Mouse (Mus musculus) forebrain, postnatal 0 days (tissue): ENCODE data around the gene Gng10. TPM values are rescaled to one million over a fixed set of nuclear protein-coding genes. Genes with fewer than 3 reads are reported as not detected.
A peak's percentile ranks its signal among the peaks of the same experiment; 100 is the strongest.

Experiments
- ATAC-seq: fragments of 200-750 bp; cut with Nextera tagmentation; 2 replicates; pipeline ENCODE4 v1.8.0; 2017; ENCODE audit warnings: mild to moderate bottlenecking, moderate library complexity
- DNase-seq: peaks from one replicate; pipeline ENCODE4 v3.0.0-alpha.2; 2015
- H3K27ac ChIP-seq: fragments of 300-500 bp; sonication (generic); 2 replicates; pipeline ENCODE4 v1.5.1; 2014; ENCODE audit warnings: low read depth, mild to moderate bottlenecking, antibody characterized with exemption, low read length, moderate library complexity, mixed read lengths
- H3K27me3 ChIP-seq: fragments of 300-500 bp; sonication (generic); 2 replicates; pipeline ENCODE4 v1.6.1; 2014; ENCODE audit warnings: mild to moderate bottlenecking, low read length, mixed read lengths; ENCODE audit not compliant: insufficient read depth
- H3K36me3 ChIP-seq: fragments of 300-500 bp; sonication (generic); 2 replicates; pipeline ENCODE4 v1.6.1; 2014; ENCODE audit warnings: mild to moderate bottlenecking, moderate library complexity; ENCODE audit not compliant: insufficient read depth
- H3K4me1 ChIP-seq: fragments of 300-500 bp; sonication (generic); 2 replicates; pipeline ENCODE4 v1.6.1; 2014; ENCODE audit warnings: antibody characterized with exemption; ENCODE audit not compliant: insufficient read depth
- H3K4me2 ChIP-seq: fragments of 300-500 bp; sonication (generic); 2 replicates; pipeline ENCODE4 v1.6.1; 2014; ENCODE audit warnings: low read depth, mild to moderate bottlenecking, moderate library complexity
- H3K4me3 ChIP-seq: fragments of 300-500 bp; sonication (generic); 2 replicates; pipeline ENCODE4 v1.5.1; 2014; ENCODE audit warnings: low read depth, low read length, mixed read lengths
- H3K9ac ChIP-seq: fragments of 300-500 bp; sonication (generic); 2 replicates; pipeline ENCODE4 v1.6.1; 2014; ENCODE audit warnings: mild to moderate bottlenecking
- H3K9me3 ChIP-seq: fragments of 300-500 bp; sonication (generic); 2 replicates; pipeline ENCODE4 v1.6.1; 2016; ENCODE audit warnings: low read length
- CTCF ChIP-seq: sonication (generic); IDR thresholded peaks from 2 replicates; pipeline ENCODE4 v1.5.1; 2016; ENCODE audit warnings: antibody characterized with exemption, control low read depth, low read depth
- WGBS: fragments of 180-500 bp; shearing (Covaris S2); extraction: QIAGEN DNeasy Blood & Tissue Kit; methylation state at CpG from one replicate; pipeline ENCODE4 v1.1.7; 2014; 5-methylcytosine and 5-hydroxymethylcytosine counted together
- polyA plus RNA-seq: library from polyadenylated mRNA; unstranded; fragments of >200 nt; fragmentation: Nextera tagmentation; extraction: Ambion mirVana; gene quantifications from 2 replicates; pipeline ENCODE4 v1.2.1, GENCODE M21; 2015
- total RNA-seq: library from RNA; depleted of rRNA; stranded (reverse); fragments of >200 nt; gene quantifications from 2 replicates; pipeline ENCODE4 v1.2.3, GENCODE M21; 2014

Gene Gng10
- total and polyA plus RNA-seq, 2 experiments from 2014 or later, result 158 to 315 TPM

GRCm38 (mm10) chr4:59003806-59004200 is 31.1 kb upstream of the Gng10 start:
- peak overlapping the region; percentile 76 for H3K9ac ChIP-seq
- H3K4me1 ChIP-seq, result peaks cover 8% of the 10 kb centered on the region; the same call in 1 of the 2 replicates
- H3K4me2 ChIP-seq, result peak overlapping the region; percentile 93
- no peaks in the 10 kb centered on the region for H3K36me3 ChIP-seq
- peak overlapping the region; percentile 72 for H3K4me3 ChIP-seq
- DNase-seq, result no peak
- H3K27me3 ChIP-seq, result no peaks in the 10 kb centered on the region
- no peak for ATAC-seq
- H3K9me3 ChIP-seq, result no peaks in the 10 kb centered on the region
- WGBS, result 35% methylated on average over 7 of the region's 7 CpGs
- H3K27ac ChIP-seq, result no peak overlapping the region; the same call in 1 of the 2 replicates
- no peak for TF ChIP-seq CTCF

GRCm38 (mm10) chr4:59006211-59006610 is 28.7 kb upstream of the Gng10 start:
- H3K4me3 ChIP-seq, result no peak overlapping the region
- no peak for ATAC-seq
- H3K4me1 ChIP-seq, result peaks cover 8% of the 10 kb centered on the region; the same call in 1 of the 2 replicates
- no peak overlapping the region for H3K9ac ChIP-seq
- no peaks in the 10 kb centered on the region for H3K27me3 ChIP-seq
- no peak for DNase-seq
- no peak for TF ChIP-seq CTCF
- H3K36me3 ChIP-seq, result no peaks in the 10 kb centered on the region
- WGBS, result 77% methylated on average over 8 of the region's 8 CpGs
- H3K27ac ChIP-seq, result no peak overlapping the region
- H3K9me3 ChIP-seq, result no peaks in the 10 kb centered on the region
- H3K4me2 ChIP-seq, result no peak overlapping the region

GRCm38 (mm10) chr4:59007016-59007415 is 27.9 kb upstream of the Gng10 start:
- no peak for TF ChIP-seq CTCF
- ATAC-seq, result no peak
- peaks cover 8% of the 10 kb centered on the region; the same call in 1 of the 2 replicates for H3K4me1 ChIP-seq
- no peaks in the 10 kb centered on the region for H3K36me3 ChIP-seq
- H3K4me2 ChIP-seq, result no peak overlapping the region
- no peak overlapping the region for H3K9ac ChIP-seq
- H3K9me3 ChIP-seq, result no peaks in the 10 kb centered on the region
- H3K27me3 ChIP-seq, result no peaks in the 10 kb centered on the region
- DNase-seq, result no peak
- no peak overlapping the region for H3K4me3 ChIP-seq
- no peak overlapping the region for H3K27ac ChIP-seq
- WGBS, result 75% methylated on average over 6 of the region's 6 CpGs

- no peak for TF ChIP-seq CTCF
- 82% methylated on average over 5 of the region's 5 CpGs for WGBS
- no peak overlapping the region for H3K4me2 ChIP-seq
- H3K9me3 ChIP-seq, result no peaks in the 10 kb centered on the region
- no peak overlapping the region for H3K27ac ChIP-seq
- DNase-seq, result no peak
- no peak overlapping the region for H3K4me3 ChIP-seq
- no peak overlapping the region for H3K9ac ChIP-seq
- peaks cover 8% of the 10 kb centered on the region; the same call in 1 of the 2 replicates for H3K4me1 ChIP-seq
- no peak for ATAC-seq
- no peaks in the 10 kb centered on the region for H3K27me3 ChIP-seq
- H3K36me3 ChIP-seq, result no peaks in the 10 kb centered on the region
Measured at GRCm38 (mm10) chr4:59007974-59008373, 26.9 kb upstream of the Gng10 start.

- no peak overlapping the region for H3K9ac ChIP-seq
- no peaks in the 10 kb centered on the region for H3K9me3 ChIP-seq
- H3K27me3 ChIP-seq, result no peaks in the 10 kb centered on the region
- no peak overlapping the region for H3K4me3 ChIP-seq
- no peak for ATAC-seq
- DNase-seq, result no peak
- TF ChIP-seq CTCF, result no peak
- H3K4me2 ChIP-seq, result no peak overlapping the region
- no peaks in the 10 kb centered on the region for H3K36me3 ChIP-seq
- no peak overlapping the region for H3K27ac ChIP-seq
- WGBS, result 91% methylated on average over 7 of the region's 7 CpGs
- H3K4me1 ChIP-seq, result peaks cover 3% of the 10 kb centered on the region; the same call in 1 of the 2 replicates
Measured at GRCm38 (mm10) chr4:59009186-59009585, 25.7 kb upstream of the Gng10 start.

GRCm38 (mm10) chr4:59009696-59010095 is 25.2 kb upstream of the Gng10 start:
- Histone ChIP-seq H3K9ac (no peak overlapping the region), H3K27me3 (no peaks in the 10 kb centered on the region)
- TF ChIP-seq CTCF, result no peak

GRCm38 (mm10) chr4:59011446-59011845 is 23.4 kb upstream of the Gng10 start:
- TF ChIP-seq CTCF, result no peak
- H3K9me3 ChIP-seq, result no peaks in the 10 kb centered on the region
- no peak overlapping the region for H3K4me2 ChIP-seq
- no peaks in the 10 kb centered on the region for H3K27me3 ChIP-seq
- H3K36me3 ChIP-seq, result no peaks in the 10 kb centered on the region
- 63% methylated on average over 3 of the region's 3 CpGs for WGBS
- no peak overlapping the region for H3K9ac ChIP-seq
- no peak overlapping the region for H3K27ac ChIP-seq
- H3K4me3 ChIP-seq, result no peak overlapping the region
- DNase-seq (no peak), ATAC-seq (no peak)
- no peaks in the 10 kb centered on the region for H3K4me1 ChIP-seq

More at GRCm38 (mm10) chr4:59009696-59010095, 25.2 kb upstream of the Gng10 start:
- DNase-seq (no peak), ATAC-seq (no peak)
- Histone ChIP-seq H3K36me3 (no peaks in the 10 kb centered on the region), H3K4me3 (no peak overlapping the region), H3K4me2 (no peak overlapping the region), H3K9me3 (no peaks in the 10 kb centered on the region), H3K4me1 (no peaks in the 10 kb centered on the region), H3K27ac (no peak overlapping the region)
- WGBS, result 67% methylated on average over 4 of the region's 4 CpGs
